Mouse (Mus musculus): ENCODE data around the gene Scnn1b. TPM values are rescaled to one million over a fixed set of nuclear protein-coding genes. Genes with fewer than 3 reads are reported as not detected.

The Scnn1b gene
- 0.05 and 0.19 TPM in 2 replicates for polyA plus RNA-seq (2015; fragmentation: Nextera tagmentation; extraction: Ambion mirVana)

DNA sequence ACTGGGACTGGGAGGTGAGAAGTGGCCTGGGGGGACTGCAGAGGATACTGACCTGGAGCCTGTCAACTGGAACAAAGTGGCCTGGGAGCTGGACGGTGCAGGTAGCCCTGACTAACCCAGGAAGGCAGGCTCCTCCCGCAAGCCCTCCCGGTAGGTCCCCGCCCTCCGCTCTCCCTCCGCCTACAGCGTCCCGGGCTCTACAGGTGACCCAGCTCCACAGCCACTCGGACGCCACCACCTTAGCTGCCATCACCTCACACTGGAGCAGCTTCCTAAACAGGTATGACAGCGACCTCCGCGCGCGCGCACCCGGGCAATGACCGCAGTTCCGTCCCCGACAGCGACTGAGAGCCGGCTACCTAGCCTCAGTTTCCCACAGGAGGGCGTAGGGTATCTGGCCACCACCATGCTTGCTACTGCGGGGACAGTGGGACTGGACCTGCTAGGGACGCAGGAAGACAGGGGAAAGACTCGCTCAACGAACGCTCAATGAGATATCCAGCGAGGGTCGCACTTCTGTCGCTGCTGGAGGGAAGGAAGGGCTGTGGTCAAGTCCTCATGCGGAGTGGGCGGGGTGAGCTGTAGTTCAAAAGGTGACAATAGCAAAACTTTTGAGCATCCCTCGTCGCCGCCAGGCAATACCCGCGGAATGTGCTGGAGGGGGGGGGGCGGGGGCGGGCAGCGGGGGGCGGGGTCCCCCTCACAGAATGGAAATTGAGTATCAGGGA, at the start of gene Scnn1b:
Scnn1b (plus strand) TSS at position 181 of the 728 bp plus-strand sequence.

Other genes starting within 250 kb of the Scnn1b start
- 0.87 and 1.1 TPM in 2 replicates for gene Usp31, start 157.8 kb upstream of the Scnn1b start, polyA plus RNA-seq (2015; fragmentation: Nextera tagmentation; extraction: Ambion mirVana)
- not detected in 2 replicates for gene Scnn1g, start 130.6 kb upstream of the Scnn1b start, polyA plus RNA-seq (2015; fragmentation: Nextera tagmentation; extraction: Ambion mirVana)
- 10.5 and 11.6 TPM in 2 replicates for gene Cog7, start 116.7 kb downstream of the Scnn1b start, polyA plus RNA-seq (2015; fragmentation: Nextera tagmentation; extraction: Ambion mirVana)
- 52.8 and 58.7 TPM in 2 replicates for gene Gga2, start 156.2 kb downstream of the Scnn1b start, polyA plus RNA-seq (2015; fragmentation: Nextera tagmentation; extraction: Ambion mirVana)
- gene Ubfd1, start 202.1 kb downstream of the Scnn1b start, polyA plus RNA-seq (2015; fragmentation: Nextera tagmentation; extraction: Ambion mirVana), result 33.7 and 37.9 TPM in 2 replicates
- gene Ears2, start 202.2 kb downstream of the Scnn1b start, polyA plus RNA-seq (2015; fragmentation: Nextera tagmentation; extraction: Ambion mirVana), result 13.2 and 14.3 TPM in 2 replicates
- gene Ndufab1, start 236.8 kb downstream of the Scnn1b start, polyA plus RNA-seq (2015; fragmentation: Nextera tagmentation; extraction: Ambion mirVana), result 1,484 and 1,666 TPM in 2 replicates